Mouse (Mus musculus) CD4-positive, CD25-positive, alpha-beta regulatory T cell, adult 4 months (primary cell): Measurements from ENCODE around the gene Gm42715. TPM values are rescaled to one million over a fixed set of nuclear protein-coding genes. Genes with fewer than 3 reads are reported as not detected.

Source experiments
- polyA plus RNA-seq, 2 experiments: library from polyadenylated mRNA; unstranded; fragments of 100-300 nt; shearing (Covaris generic); gene quantifications; one replicate each; pipeline ENCODE4 v1.2.1; 2017

The Gm42715 gene
- polyA plus RNA-seq, 2 experiments from 2014 or later, result 29.9 to 31.9 TPM

Other genes with a start within 250 kb of the Gm42715 start
- gene Sephs2, start 245.5 kb upstream of the Gm42715 start, polyA plus RNA-seq, result 10 to 100 TPM; 17.3 to 23.4 TPM
- gene Itgal, start 223.3 kb upstream of the Gm42715 start, polyA plus RNA-seq, result 100 to 1,000 TPM; 169 to 297 TPM
- gene Zfp768, start 174.0 kb upstream of the Gm42715 start, polyA plus RNA-seq, result not detected
- gene Zfp747, start 143.5 kb upstream of the Gm42715 start, polyA plus RNA-seq, result 10 to 100 TPM; 12.7 to 17.6 TPM
- gene 9130019O22Rik, start 132.4 kb upstream of the Gm42715 start, polyA plus RNA-seq, result 1 to 10 TPM; 7.3 to 9.9 TPM
- 1 to 10 TPM; 3.2 to 5.5 TPM for gene E430018J23Rik, start 126.0 kb upstream of the Gm42715 start, polyA plus RNA-seq
- 1 to 10 TPM; 6.0 to 9.1 TPM for gene Zfp764, start 112.8 kb upstream of the Gm42715 start, polyA plus RNA-seq
- gene Zfp688, start 97.5 kb upstream of the Gm42715 start, polyA plus RNA-seq, result 10 to 100 TPM; 16.0 to 18.9 TPM
- 1 to 10 TPM; 5.6 to 7.9 TPM for gene Zfp689, start 70.4 kb upstream of the Gm42715 start, polyA plus RNA-seq
- 100 to 1,000 TPM; 181 to 236 TPM for gene Prr14, start 60.0 kb upstream of the Gm42715 start, polyA plus RNA-seq
- gene Fbrs, start 40.4 kb upstream of the Gm42715 start, polyA plus RNA-seq, result 10 to 100 TPM; 22.9 to 24.0 TPM
- gene Srcap, start 7.6 kb upstream of the Gm42715 start, polyA plus RNA-seq, result 10 to 100 TPM in 1 of 2 experiments, 1 to 10 TPM in 1; 9.1 to 11.4 TPM
- gene Tmem265, start 41.8 kb downstream of the Gm42715 start, polyA plus RNA-seq, result 10 to 100 TPM; 39.7 to 91.0 TPM
- gene Phkg2, start 53.8 kb downstream of the Gm42715 start, polyA plus RNA-seq, result 100 to 1,000 TPM; 109 to 138 TPM
- under 1 TPM; 0.56 to 0.70 TPM for gene Ccdc189, start 69.0 kb downstream of the Gm42715 start, polyA plus RNA-seq
- 10 to 100 TPM; 26.3 to 45.6 TPM for gene Rnf40, start 69.2 kb downstream of the Gm42715 start, polyA plus RNA-seq
- gene Zfp629, start 96.2 kb downstream of the Gm42715 start, polyA plus RNA-seq, result under 1 TPM; 0.16 to 0.56 TPM
- gene Bcl7c, start 189.3 kb downstream of the Gm42715 start, polyA plus RNA-seq, result 1 to 10 TPM; 3.2 to 5.5 TPM
- not detected for gene Ctf1, start 193.2 kb downstream of the Gm42715 start, polyA plus RNA-seq
- gene Ctf2, start 212.6 kb downstream of the Gm42715 start, polyA plus RNA-seq, result not detected
- under 1 TPM; 0.12 to 0.62 TPM for gene Fbxl19, start 225.0 kb downstream of the Gm42715 start, polyA plus RNA-seq